Mouse (Mus musculus): ENCODE data around the gene Cbl. TPM values are rescaled to one million over a fixed set of nuclear protein-coding genes. Genes with fewer than 3 reads are reported as not detected.

Cbl gene
- 6.8 and 12.1 TPM in 2 replicates for polyA plus RNA-seq (2012; rRNA removed)

- under 1% methylated on average over 75 of the region's 76 CpGs for WGBS
- DNase-seq (ENCODE audit: low read depth, low spot score) = peak; percentile 99
Observed at GRCm38 (mm10) chr9:44233802-44234478, at the start of gene Cbl. TSS of gene Cbl (minus strand) at chr9:44234049.

GRCm38 (mm10) chr9:44283183-44283582, 49.3 kb upstream of the Cbl start:
- no peak for DNase-seq (ENCODE audit: low read depth, low spot score)
- WGBS = 58% methylated on average over 5 of the region's 5 CpGs

DNA sequence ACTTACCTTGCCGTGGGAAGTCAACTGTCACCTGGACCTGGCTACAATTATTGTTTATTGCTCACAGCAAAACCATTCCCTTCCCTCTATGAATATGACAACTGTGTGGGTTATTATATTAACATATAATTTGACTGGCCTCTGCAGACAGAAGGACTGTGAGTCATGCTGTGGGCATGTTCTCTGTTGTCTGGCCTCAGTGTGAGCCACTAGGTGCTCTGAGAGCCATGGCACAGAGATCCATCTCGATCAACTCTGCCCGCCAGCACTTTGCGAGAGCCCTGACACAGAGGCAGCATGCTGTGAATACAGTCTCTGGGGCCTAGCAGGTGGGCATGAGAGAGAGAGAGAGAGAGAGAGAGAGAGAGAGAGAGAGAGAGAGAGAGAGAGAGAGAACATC, 36.1 kb upstream of the Cbl start:
- WGBS = 63% methylated on average over 4 of the region's 4 CpGs
- DNase-seq (ENCODE audit: low read depth, low spot score) = no peak

DNA sequence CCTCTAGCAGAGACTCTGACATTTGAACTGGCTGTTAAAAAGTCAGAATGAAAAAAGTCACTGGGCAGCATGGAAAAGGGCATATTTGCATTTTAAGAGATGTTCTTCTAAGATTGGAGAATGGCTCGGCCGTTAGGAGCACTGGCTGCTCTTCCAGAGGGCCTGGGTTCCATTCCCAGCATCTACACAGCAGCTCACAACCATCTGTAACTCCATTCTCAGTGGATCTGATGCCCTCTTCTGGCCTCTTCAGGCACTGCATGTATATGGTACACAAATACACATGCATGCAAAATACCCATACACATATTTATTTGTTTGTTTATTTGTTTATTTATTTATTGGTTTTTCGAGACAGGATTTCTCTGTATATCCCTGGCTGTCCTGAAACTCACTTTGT, 35.2 kb upstream of the Cbl start:
- 90% methylated on average over 3 of the region's 3 CpGs for WGBS
- DNase-seq (ENCODE audit: low read depth, low spot score) = no peak

DNA sequence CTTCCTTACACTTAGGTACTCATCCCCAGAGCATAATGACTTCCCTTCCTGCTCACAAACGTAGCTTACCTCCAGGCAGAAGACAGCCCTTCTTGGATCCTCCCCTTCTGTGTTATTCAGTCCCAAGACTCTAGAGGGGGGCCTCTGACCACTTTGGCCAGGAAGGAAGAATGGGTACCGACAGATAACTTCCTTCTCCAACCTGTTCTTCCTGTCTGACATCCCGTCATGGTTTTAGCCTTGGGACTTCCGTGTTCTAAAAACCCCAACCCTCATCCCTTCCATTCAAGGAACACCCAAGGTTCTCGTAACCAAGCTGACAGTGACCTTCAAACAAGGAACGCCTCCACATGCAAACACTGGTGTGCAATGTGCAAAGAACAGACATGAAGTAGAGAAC, 34.6 kb upstream of the Cbl start, which contains the start of gene Nlrx1:
Nlrx1 (minus strand) TSS at position 168 of the 400 bp plus-strand sequence.
- peak; percentile 61 for DNase-seq (ENCODE audit: low read depth, low spot score)
- WGBS = 23% methylated on average over 6 of the region's 6 CpGs

- 3% methylated on average over 28 of the region's 28 CpGs for WGBS
- peak; percentile 65 for DNase-seq (ENCODE audit: low read depth, low spot score)
Observed at GRCm38 (mm10) chr9:44268027-44268360, 34.1 kb upstream of the Cbl start.

DNA sequence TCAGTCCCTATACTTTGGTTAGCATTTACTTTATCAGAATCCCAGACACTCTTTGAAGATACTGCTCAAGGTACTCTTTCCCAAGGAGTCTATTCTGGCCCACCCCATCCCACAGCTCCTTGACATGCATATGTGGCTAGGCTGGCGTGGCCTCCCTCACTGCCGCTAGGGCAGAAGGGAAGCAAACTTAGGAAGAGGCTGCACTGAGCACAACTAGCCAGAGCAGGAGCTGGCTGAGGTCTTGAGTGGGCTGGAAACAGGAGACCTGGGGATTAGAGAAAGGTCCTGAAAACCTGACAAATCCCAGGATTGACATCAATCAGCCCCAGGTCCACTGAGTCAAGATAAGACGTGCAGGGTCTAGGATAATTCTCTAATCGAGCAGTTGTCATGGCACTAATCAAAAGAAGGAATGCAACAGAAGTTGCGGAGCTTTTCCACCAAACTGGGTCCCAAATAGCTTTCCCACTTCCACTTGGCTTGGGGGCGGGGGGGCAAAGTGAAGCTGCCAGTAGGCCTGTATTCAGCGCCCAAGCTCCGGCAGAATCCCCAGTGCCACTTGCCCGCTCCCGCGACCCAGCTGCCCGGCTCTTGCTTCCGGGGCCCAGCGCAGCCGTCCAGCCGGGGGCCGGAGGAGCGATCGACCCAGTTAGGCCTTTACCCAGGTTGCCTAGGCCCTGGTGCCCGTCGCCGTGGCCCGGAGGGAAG, 33.6 kb upstream of the Cbl start:
- no peak for DNase-seq (ENCODE audit: low read depth, low spot score)
- 5% methylated on average over 23 of the region's 23 CpGs for WGBS

DNA sequence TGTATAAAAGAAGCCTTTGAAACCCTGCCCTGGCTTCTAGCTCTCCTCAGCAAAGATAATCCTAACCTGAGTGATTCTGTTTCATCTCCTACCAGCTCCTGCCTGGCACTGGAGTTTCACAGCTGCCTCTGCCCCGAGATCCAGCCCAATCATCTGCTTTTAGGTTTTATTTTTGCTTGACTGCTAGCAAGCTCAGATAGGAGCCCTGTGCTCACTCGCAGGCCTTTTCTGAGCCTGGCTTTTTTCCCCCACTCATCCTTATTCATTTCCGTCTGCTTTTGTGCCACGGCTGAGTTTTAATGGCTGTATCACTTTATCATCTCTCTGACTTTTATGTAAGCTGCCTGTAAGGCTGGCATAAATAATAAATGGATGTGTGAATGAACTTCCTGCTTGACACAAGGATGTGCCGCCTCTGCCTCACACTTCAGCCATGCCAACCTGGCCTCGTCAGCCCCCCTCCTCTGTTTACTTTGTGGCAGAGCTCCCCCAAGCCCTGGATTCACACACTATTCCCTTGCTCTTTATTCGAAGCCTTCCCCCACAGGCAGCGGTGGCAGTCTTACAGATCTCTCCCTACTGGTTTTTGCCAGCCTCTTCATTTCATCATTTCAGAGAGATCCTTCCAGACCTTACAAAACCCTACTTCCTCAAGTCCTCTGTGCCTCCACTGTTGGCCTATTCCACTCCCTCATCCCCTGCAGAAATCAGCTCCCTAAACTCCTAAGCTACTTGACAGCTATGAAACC, 32.8 kb upstream of the Cbl start:
- WGBS = 53% methylated on average over 8 of the region's 8 CpGs
- DNase-seq (ENCODE audit: low read depth, low spot score) = no peak

DNA sequence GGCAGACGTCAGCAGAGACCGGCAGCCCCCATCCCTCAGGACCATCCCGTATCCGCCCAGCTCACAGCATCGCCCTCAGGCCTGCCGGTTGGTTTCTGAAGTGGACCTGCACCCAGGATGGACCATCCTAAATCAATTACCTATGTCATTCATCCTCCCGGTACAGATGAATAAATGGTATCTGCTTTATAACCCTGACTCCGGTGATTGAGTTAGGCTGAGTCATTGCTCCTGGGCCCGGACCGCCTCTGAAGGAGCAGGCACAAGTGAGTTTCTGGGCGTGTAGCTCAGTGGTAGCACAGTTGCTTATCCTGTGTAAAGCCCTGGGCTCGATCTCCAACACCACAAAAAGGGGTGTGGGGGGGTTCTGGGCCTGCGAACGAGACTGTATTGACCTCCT, 27.5 kb upstream of the Cbl start:
- no peak for DNase-seq (ENCODE audit: low read depth, low spot score)
- 70% methylated on average over 14 of the region's 14 CpGs for WGBS

DNA sequence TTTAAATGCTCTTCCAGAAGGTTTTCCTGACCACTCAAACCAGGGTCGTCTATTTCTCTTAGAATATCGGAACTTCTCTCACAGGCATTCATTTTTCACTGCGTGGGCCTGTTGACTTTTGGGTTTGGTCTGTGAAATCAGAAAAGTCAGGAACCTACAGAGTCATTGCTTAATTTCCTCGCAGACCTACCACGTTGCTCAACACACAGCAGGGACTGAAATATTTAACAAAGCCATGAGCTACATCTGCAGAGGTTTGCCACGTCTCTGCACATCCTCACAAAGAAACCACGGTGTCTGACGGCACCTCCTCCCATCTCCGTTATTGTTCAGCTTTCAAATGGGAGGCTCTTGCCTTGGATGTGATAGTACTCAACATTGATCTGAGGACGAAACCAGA, 25.2 kb upstream of the Cbl start:
- WGBS = 84% methylated on average over 10 of the region's 10 CpGs
- no peak for DNase-seq (ENCODE audit: low read depth, low spot score)

DNA sequence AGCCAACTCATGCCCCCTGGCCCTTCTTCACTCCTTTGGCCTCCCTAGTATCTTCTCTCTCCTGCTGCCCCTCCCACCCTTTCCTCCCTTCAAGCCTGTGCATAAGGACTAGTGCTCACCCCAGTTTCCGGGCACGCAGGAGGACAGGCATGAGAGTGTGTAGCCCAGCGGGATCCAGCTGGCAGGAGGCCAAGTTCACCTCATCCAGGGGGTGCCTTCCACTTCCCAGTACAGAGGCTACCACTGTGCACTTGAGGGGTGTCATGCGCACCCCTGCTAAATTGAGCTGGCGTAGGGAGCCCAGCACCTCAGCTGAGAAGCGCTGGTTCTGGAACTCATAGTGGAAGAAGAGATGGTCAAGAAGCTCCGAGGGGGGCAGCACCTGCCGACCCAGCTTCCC, 22.4 kb upstream of the Cbl start:
- DNase-seq (ENCODE audit: low read depth, low spot score) = no peak
- WGBS = 74% methylated on average over 8 of the region's 8 CpGs

DNA sequence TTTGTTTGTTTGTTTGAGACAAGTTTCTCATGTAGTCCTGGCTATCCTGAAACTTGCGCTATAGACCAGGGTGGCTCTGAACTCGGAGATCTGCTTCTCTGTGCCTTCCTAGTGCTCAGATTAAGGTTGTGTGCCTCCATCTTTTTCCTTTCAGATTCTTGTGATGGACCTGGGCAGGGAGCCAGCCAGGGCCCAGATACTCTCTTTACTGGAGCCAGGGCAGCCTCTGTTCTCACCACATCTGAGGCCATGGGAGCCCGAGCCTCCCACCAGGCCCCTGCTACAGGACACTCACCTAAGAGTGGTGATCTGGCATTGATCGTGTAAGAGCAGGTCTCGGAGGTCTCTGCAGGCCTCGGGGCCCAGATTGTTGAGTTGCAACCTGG, 21.3 kb upstream of the Cbl start:
- 90% methylated on average over 6 of the region's 6 CpGs for WGBS
- no peak for DNase-seq (ENCODE audit: low read depth, low spot score)

DNA sequence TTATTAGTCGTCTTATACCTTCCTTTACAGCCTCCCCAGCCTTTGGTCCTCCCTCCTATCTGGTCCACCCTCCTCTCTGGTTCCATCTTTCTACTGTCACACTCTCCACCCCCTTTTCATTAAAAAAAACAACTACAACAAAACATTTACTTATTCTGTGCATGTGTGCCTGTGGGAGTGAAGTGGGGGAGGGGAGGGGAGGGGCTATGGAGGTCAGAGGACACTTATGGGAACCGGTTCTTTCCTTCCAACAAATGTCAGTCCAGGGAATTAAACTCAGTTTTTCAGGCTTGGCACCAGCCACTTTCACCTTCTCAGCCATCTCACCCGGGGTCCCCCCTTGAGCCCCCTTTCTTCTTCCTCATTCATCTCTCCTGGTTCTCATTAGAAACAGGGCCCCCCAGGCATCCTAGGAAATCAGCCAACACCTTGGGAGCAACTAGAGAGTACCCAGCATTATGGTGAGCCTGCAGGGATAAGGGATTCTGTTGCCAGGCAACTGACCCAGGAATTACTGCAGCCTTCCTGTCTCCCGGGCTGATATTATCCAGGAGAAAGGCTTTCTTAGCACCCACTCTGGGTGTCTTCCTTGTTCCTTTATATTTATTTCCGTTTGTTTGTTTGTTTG, 20.8 kb upstream of the Cbl start:
- WGBS = 57% methylated on average over 5 of the region's 5 CpGs

GRCm38 (mm10) chr9:44253441-44253840, 19.6 kb upstream of the Cbl start:
- 88% methylated on average over 6 of the region's 6 CpGs for WGBS
- no peak for DNase-seq (ENCODE audit: low read depth, low spot score)

More for the DNA sequence above, 20.8 kb upstream of the Cbl start:
- no peak for DNase-seq (ENCODE audit: low read depth, low spot score)

DNA sequence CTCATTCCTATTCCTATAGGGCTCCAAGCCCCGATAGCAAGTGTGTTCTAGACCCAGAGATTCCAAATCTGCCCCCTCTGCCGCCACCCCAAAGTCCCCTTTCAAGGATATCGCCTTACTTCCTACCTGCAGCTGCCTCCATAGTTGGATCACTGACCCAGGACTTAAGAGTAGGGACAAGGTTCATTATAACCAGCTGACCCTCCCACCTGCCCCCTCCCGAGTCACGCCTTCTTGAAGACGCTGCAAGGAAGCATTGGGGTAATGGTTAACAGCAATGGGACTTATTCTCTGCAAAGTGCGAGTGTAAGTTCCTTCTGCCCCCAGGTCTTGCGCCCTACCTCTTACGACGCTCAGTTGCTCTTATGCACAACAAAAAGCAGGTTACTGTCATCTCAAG, 17.5 kb upstream of the Cbl start, which contains the start of gene Pdzd3:
Pdzd3 (minus strand) TSS at position 158 of the 400 bp plus-strand sequence.
- no peak for DNase-seq (ENCODE audit: low read depth, low spot score)
- WGBS = 46% methylated on average over 10 of the region's 10 CpGs

- 65% methylated on average over 4 of the region's 4 CpGs for WGBS
- DNase-seq (ENCODE audit: low read depth, low spot score) = no peak
Observed at GRCm38 (mm10) chr9:44250445-44250844, 16.6 kb upstream of the Cbl start.

- no peak for DNase-seq (ENCODE audit: low read depth, low spot score)
- 56% methylated on average over 26 of the region's 26 CpGs for WGBS
Observed at GRCm38 (mm10) chr9:44249181-44250146, 15.6 kb upstream of the Cbl start.

- no peak for DNase-seq (ENCODE audit: low read depth, low spot score)
- 52% methylated on average over 6 of the region's 6 CpGs for WGBS
Observed at GRCm38 (mm10) chr9:44247907-44248306, 14.1 kb upstream of the Cbl start.

GRCm38 (mm10) chr9:44243621-44244020, 9.8 kb upstream of the Cbl start:
- WGBS = 66% methylated on average over 2 of the region's 2 CpGs
- DNase-seq (ENCODE audit: low read depth, low spot score) = no peak
